Mouse (Mus musculus) kidney, postnatal 0 days (tissue): ENCODE data around the gene Rad23b. TPM values are rescaled to one million over a fixed set of nuclear protein-coding genes. Genes with fewer than 3 reads are reported as not detected.
A peak's percentile ranks its signal among the peaks of the same experiment; 100 is the strongest.

Experiments
- ATAC-seq: fragments of 200-750 bp; cut with Nextera tagmentation; replicated peaks from 2 replicates; pipeline ENCODE4 v1.8.0; 2017; ENCODE audit warnings: low read depth, moderate number of reproducible peaks, moderate TSS enrichment, moderate library complexity; ENCODE audit not compliant: low FRiP score
- DNase-seq: peaks from one replicate; pipeline ENCODE4 v3.0.0-alpha.2; 2016; ENCODE audit warnings: low spot score
- H3K27ac ChIP-seq: fragments of 300-500 bp; sonication (generic); 2 replicates; pipeline ENCODE4 v1.5.1; 2014; ENCODE audit warnings: mild to moderate bottlenecking
- H3K27me3 ChIP-seq: fragments of 300-500 bp; sonication (generic); 2 replicates; pipeline ENCODE4 v1.6.1; 2014; ENCODE audit warnings: low read length, mixed read lengths; ENCODE audit not compliant: insufficient read depth
- H3K36me3 ChIP-seq: fragments of 300-500 bp; sonication (generic); 2 replicates; pipeline ENCODE4 v1.6.1; 2014; ENCODE audit warnings: low read length, mixed read lengths; ENCODE audit not compliant: insufficient read depth
- H3K4me1 ChIP-seq: fragments of 300-500 bp; sonication (generic); replicated peaks from 2 replicates; pipeline ENCODE4 v1.6.1; 2014; ENCODE audit warnings: antibody characterized with exemption, low read length, mixed read lengths; ENCODE audit not compliant: insufficient read depth
- H3K4me2 ChIP-seq: fragments of 300-500 bp; sonication (generic); 2 replicates; pipeline ENCODE4 v1.6.1; 2014; ENCODE audit warnings: mild to moderate bottlenecking, low read length, moderate library complexity, mixed read lengths
- H3K4me3 ChIP-seq: fragments of 300-500 bp; sonication (generic); replicated peaks from 2 replicates; pipeline ENCODE4 v1.5.1; 2014; ENCODE audit warnings: low read depth, low read length
- H3K9ac ChIP-seq: fragments of 300-500 bp; sonication (generic); 2 replicates; pipeline ENCODE4 v1.6.1; 2014; ENCODE audit warnings: low read depth, low read length
- H3K9me3 ChIP-seq: fragments of 300-500 bp; sonication (generic); replicated peaks from 2 replicates; pipeline ENCODE4 v1.6.1; 2016; ENCODE audit warnings: low read length, inconsistent platforms, mixed read lengths
- CTCF ChIP-seq: IDR thresholded peaks from 2 replicates; pipeline ENCODE4 v1.5.1; 2016; ENCODE audit warnings: antibody characterized with exemption, low read depth, mild to moderate bottlenecking, moderate library complexity
- WGBS: fragments of 180-500 bp; shearing (Covaris S2); extraction: QIAGEN DNeasy Blood & Tissue Kit; methylation state at CpG from one replicate; pipeline ENCODE4 v1.1.7; 2014; 5-methylcytosine and 5-hydroxymethylcytosine counted together
- polyA plus RNA-seq: library from polyadenylated mRNA; unstranded; fragments of >200 nt; fragmentation: Nextera tagmentation; extraction: Ambion mirVana; gene quantifications from 2 replicates; pipeline ENCODE4 v1.2.1, GENCODE M21; 2015

Gene Rad23b
- polyA plus RNA-seq, 1 experiment from 2014 or later = 79.7 TPM

DNA sequence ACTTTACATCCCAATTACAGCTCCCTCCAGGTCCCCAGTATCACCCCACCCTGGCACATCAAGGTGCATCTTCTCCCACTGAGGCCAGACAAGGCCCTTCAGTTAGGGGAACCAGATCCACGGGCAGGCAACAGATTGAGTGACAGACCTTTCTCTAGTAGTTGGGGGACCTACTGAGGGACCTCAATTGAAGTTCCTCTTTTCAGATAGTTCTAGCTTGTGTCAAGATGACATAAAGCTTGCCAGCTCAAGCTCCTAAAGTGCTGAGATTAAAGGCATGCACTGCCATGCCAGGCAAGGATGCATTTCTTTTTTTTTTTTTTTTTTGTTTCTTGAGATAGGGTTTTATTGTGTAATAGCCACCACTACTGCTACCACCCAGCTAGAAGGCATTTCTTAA is 16.2 kb downstream of the Rad23b start:
- H3K36me3 ChIP-seq = peaks cover 13% of the 10 kb centered on the region; the same call in 1 of the 2 replicates
- H3K27me3 ChIP-seq = no peaks in the 10 kb centered on the region
- no peak for DNase-seq
- WGBS = 52% methylated on average over 1 of the region's 1 CpGs
- no peak for ATAC-seq
- H3K4me2 ChIP-seq = no peak overlapping the region
- no peak for TF ChIP-seq CTCF
- H3K27ac ChIP-seq = no peak overlapping the region
- H3K4me1 ChIP-seq = no peaks in the 10 kb centered on the region
- no peak overlapping the region for H3K9ac ChIP-seq
- no peak overlapping the region for H3K4me3 ChIP-seq
- H3K9me3 ChIP-seq = no peaks in the 10 kb centered on the region

DNA sequence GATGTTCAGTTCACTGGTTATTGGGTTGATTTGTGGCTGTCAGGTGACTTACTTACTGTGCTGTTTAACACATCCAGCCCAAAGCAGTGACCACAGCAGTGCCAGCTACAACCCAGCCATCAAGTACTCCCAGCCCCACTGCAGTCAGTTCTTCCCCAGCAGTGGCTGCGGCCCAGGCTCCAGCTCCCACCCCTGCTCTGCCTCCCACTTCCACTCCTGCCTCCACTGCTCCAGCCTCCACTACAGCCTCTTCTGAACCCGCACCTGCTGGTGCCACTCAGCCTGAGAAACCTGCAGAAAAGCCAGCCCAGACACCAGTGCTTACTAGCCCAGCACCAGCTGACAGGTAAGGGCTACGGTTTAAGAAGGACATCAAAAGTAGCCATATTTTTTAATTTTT is 20.3 kb downstream of the Rad23b start:
- Histone ChIP-seq H3K4me3 (no peak overlapping the region), H3K36me3 (peaks cover 13% of the 10 kb centered on the region; the same call in 1 of the 2 replicates), H3K27me3 (no peaks in the 10 kb centered on the region), H3K9ac (no peak overlapping the region), H3K9me3 (no peaks in the 10 kb centered on the region), H3K27ac (no peak overlapping the region), H3K4me1 (no peaks in the 10 kb centered on the region), H3K4me2 (no peak overlapping the region)
- WGBS = 88% methylated on average over 3 of the region's 3 CpGs
- ATAC-seq (no peak), DNase-seq (no peak)
- TF ChIP-seq CTCF = no peak

DNA sequence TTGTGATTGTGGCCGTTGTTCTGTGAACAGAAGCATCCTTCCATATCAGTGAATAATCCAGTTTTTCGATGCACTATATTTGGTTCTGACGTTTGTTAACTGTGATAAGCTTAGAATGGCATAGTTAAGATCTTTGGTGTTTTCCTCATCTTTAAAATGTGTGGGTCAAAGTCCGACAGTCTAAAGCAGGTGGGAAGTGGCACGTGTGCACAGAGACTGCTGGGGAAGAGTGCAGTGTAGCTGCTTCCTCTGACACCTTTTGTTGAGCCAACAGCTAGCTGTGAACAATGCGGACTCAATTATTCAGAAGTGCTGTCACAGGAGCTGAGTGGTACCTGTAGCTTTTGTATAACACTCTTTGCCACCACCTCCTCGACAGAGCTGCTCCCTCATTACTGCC is 21.5 kb downstream of the Rad23b start:
- no peaks in the 10 kb centered on the region for H3K4me1 ChIP-seq
- no peak overlapping the region for H3K4me3 ChIP-seq
- no peaks in the 10 kb centered on the region for H3K27me3 ChIP-seq
- no peak overlapping the region for H3K9ac ChIP-seq
- H3K36me3 ChIP-seq = peaks cover 7% of the 10 kb centered on the region; the same call in 1 of the 2 replicates
- H3K4me2 ChIP-seq = no peak overlapping the region
- H3K9me3 ChIP-seq = no peaks in the 10 kb centered on the region
- TF ChIP-seq CTCF = no peak
- ATAC-seq (no peak), DNase-seq (no peak)
- WGBS = 85% methylated on average over 7 of the region's 7 CpGs
- H3K27ac ChIP-seq = no peak overlapping the region

DNA sequence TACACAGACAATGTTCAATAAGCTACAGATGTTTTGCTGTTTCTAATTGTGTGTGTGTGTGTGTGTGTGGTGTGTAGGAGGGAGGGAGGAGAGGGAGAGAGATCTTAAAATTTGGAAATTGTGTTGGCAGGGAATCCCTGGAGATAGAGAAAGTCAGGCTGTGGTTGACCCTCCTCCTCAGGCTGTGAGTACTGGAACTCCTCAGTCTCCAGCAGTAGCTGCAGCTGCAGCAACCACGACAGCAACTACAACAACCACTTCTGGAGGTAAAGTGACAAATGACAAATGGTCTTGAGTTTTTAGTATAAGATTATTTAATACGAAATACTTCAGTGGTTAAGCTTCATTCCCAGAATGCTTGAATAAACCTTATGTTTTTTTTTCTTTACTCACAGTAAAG is 32.5 kb downstream of the Rad23b start:
- no peak overlapping the region for H3K4me3 ChIP-seq
- H3K36me3 ChIP-seq = peaks cover 42% of the 10 kb centered on the region; the same call in 1 of the 2 replicates
- TF ChIP-seq CTCF = no peak
- H3K4me1 ChIP-seq = no peaks in the 10 kb centered on the region
- 82% methylated on average over 2 of the region's 2 CpGs for WGBS
- no peaks in the 10 kb centered on the region for H3K27me3 ChIP-seq
- H3K9ac ChIP-seq = no peak overlapping the region
- H3K4me2 ChIP-seq = no peak overlapping the region
- ATAC-seq (no peak), DNase-seq (no peak)
- no peak overlapping the region for H3K27ac ChIP-seq
- H3K9me3 ChIP-seq = no peaks in the 10 kb centered on the region

- no peak for TF ChIP-seq CTCF
- Histone ChIP-seq H3K36me3 (peaks cover 30% of the 10 kb centered on the region; the same call in 1 of the 2 replicates), H3K27me3 (no peaks in the 10 kb centered on the region), H3K4me2 (no peak overlapping the region), H3K4me3 (no peak overlapping the region), H3K9me3 (no peaks in the 10 kb centered on the region), H3K4me1 (no peaks in the 10 kb centered on the region), H3K9ac (no peak overlapping the region), H3K27ac (no peak overlapping the region)
- ATAC-seq (no peak), DNase-seq (no peak)
- 87% methylated on average over 2 of the region's 2 CpGs for WGBS
These were observed 36.9 kb downstream of the Rad23b start for GRCm38 (mm10) chr4:55386768-55387167.

DNA sequence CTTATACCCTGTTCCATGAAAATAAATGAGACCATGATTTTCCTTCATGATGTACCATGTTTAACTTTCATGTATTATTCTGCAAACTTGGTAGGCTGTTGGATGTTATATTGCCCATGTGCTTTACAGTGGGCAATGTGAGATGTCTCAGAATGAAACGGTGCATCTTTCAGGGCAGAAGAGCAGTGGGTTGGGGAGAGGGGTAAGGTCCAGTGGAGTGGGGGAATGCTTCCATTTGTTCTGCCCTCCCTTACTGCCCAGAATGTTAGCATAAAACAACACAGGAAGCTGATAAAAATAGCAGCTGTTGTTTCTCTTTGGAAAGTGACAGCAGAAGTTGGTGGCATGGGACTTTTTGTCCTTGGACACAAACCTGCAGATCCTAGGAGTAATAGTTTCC is 41.6 kb downstream of the Rad23b start:
- ATAC-seq = no peak
- Histone ChIP-seq H3K9me3 (no peaks in the 10 kb centered on the region), H3K36me3 (0 out of 2 replicates have a peak, but pooled peaks cover under 1% of the 10 kb centered on the region), H3K4me2 (no peak overlapping the region), H3K27ac (no peak overlapping the region), H3K4me1 (no peaks in the 10 kb centered on the region), H3K9ac (no peak overlapping the region), H3K4me3 (no peak overlapping the region), H3K27me3 (no peaks in the 10 kb centered on the region)
- no peak for TF ChIP-seq CTCF
- 35% methylated on average over 1 of the region's 1 CpGs for WGBS
- DNase-seq = peak; percentile 8

DNA sequence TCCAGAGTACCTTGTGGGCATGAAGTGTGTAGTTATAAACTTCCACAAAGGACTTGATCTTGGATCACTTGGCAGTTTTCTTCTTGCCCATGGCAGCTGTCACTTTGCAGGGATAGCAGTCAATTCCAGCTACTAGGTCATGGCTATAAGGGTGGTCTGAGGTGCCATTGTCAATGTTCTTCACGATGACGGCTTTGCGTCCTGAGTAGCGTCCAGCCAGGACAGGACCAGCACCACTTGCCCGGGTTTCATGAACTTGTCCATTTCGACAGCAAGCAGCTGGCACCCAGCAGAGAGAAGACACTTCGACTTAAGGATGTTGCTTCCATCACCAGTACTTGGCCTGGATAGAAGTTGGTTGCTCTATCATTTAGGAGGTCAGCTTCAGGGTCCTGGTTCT is 42.6 kb downstream of the Rad23b start:
- no peak for ATAC-seq
- WGBS = 88% methylated on average over 7 of the region's 7 CpGs
- H3K9ac ChIP-seq = no peak overlapping the region
- H3K27ac ChIP-seq = no peak overlapping the region
- no peak overlapping the region for H3K4me3 ChIP-seq
- no peaks in the 10 kb centered on the region for H3K36me3 ChIP-seq
- H3K9me3 ChIP-seq = no peaks in the 10 kb centered on the region
- H3K4me1 ChIP-seq = no peaks in the 10 kb centered on the region
- DNase-seq = no peak
- TF ChIP-seq CTCF = no peak
- no peaks in the 10 kb centered on the region for H3K27me3 ChIP-seq
- no peak overlapping the region for H3K4me2 ChIP-seq
